Mouse (Mus musculus) liver, embryonic 18 days (tissue): ENCODE measurements around the gene Nmrk1. TPM values are rescaled to one million over a fixed set of nuclear protein-coding genes. Genes with fewer than 3 reads are reported as not detected.

ENCODE experiments used
- polyA plus RNA-seq: library from polyadenylated mRNA; depleted of rRNA; stranded (reverse); fragments of >200 nt; gene quantifications from 2 replicates; pipeline ENCODE4 v1.2.3, GENCODE M21; 2012; rRNA removed

The Nmrk1 gene
- 8.5 and 8.6 TPM in 2 replicates for polyA plus RNA-seq

DNA sequence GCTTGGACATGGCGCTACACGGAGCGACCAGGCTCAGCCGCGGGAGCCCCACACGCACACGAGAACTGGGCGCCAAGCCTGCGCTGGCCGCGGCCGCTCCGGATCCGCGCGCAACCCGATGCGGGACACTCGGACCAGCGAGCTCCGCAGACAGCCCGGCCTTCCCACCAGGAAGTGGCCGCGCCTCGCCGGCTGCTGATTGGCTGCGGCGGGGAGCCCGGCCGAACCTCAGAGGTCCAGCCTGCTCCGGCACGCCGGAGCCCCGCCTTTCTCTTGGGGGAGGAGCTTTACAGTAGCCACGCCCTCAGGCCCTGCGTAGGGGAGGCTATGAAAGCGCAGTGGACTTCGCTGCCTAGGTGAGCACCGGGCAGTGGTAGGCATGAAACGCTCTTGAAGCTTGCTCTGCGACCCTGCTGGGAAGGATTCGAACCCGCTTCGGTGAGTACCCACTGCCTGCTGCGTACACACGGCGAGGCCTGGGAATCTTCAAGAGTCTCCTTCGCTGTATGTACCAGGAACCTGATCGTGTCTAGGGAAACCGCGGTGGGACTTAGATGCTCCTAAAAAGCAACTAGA is at the start of gene Nmrk1, which contains the start of gene Ostf1:
Nmrk1 (plus strand) TSS at position 307 of the 576 bp plus-strand sequence.
Ostf1 (minus strand) TSS at position 180 of the 576 bp plus-strand sequence.

GRCm38 (mm10) chr19:18670608-18671007 is 38.9 kb downstream of the Nmrk1 start, which contains the start of gene Carnmt1:
Gene Carnmt1, plus strand, starts transcription at chr19:18670764.

Other genes with a start within 250 kb of the Nmrk1 start
- gene Ostf1, start 127 bp upstream of the Nmrk1 start, polyA plus RNA-seq = 42.2 and 43.9 TPM in 2 replicates
- 5.2 and 5.3 TPM in 2 replicates for gene Carnmt1, start 38.8 kb downstream of the Nmrk1 start, polyA plus RNA-seq
- gene D030056L22Rik, start 81.2 kb downstream of the Nmrk1 start, polyA plus RNA-seq = 16.7 and 17.1 TPM in 2 replicates
- 0.01 TPM in 2 replicates for gene Trpm6, start 118.0 kb downstream of the Nmrk1 start, polyA plus RNA-seq